Mouse (Mus musculus): Measurements from ENCODE around the gene Man1c1. TPM values are rescaled to one million over a fixed set of nuclear protein-coding genes. Genes with fewer than 3 reads are reported as not detected.

Man1c1 gene
- polyA plus RNA-seq, 1 experiment from 2014 or later: 5.6 TPM

DNA sequence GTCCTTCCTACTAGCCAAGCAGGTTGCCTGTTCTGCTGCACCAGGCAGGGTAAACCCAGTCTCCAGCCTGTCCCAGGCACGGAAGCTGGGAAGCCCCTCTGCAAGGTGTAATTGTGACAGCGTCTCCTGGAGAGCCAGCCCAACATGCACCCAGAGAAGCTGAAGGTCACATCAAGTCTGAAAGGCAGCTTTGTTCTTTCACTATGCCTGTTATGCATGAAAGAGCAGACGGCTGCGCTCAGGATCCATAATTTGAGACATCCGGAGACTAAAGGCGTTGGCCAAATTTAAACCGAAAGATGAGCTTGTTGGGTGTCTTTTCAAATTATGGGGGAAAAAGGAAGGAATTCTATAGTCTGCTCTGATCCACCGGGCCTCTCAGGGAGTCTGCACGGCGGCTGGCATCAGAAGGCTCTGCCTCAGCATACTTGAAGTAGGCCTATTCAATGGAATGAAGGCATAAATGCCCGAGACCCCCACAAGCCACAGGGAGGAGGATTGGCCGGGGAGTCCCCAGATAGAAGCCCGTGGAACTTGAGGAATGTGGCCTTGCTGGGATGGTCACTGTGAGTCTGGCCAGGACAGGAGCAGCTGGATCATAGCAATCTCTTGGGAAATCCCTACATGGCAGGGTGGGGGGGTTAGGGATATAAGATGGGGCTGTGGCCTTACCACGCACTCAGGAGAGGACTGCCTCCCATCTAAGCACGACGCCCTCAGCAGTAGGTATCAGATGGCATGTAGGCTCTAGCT is 40.0 kb upstream of the Man1c1 start:
- no peak overlapping the region for H3K4me3 ChIP-seq (ENCODE audit: low read depth, low read length)
- 65% methylated on average over 16 of the region's 16 CpGs for WGBS
- no peaks in the 10 kb centered on the region for H3K4me1 ChIP-seq (ENCODE audit: control insufficient read depth, insufficient read depth, low read length)
- no peaks in the 10 kb centered on the region for H3K36me3 ChIP-seq (ENCODE audit: control insufficient read depth, insufficient read depth, low read length)
- no peak for ATAC-seq (ENCODE audit: low read depth)
- no peaks in the 10 kb centered on the region for H3K27me3 ChIP-seq (ENCODE audit: control insufficient read depth, insufficient read depth, low read length)
- no peak overlapping the region for H3K27ac ChIP-seq (ENCODE audit: low read depth, low read length)
- H3K4me2 ChIP-seq (ENCODE audit: low read depth, low read length): no peak overlapping the region
- H3K9ac ChIP-seq (replicated peaks; ENCODE audit: low read depth, low read length): no peak overlapping the region
- no peaks in the 10 kb centered on the region for H3K9me3 ChIP-seq (ENCODE audit: control insufficient read depth, low read length)

GRCm38 (mm10) chr4:134741949-134742348 is 37.9 kb upstream of the Man1c1 start:
- H3K4me1 ChIP-seq (ENCODE audit: control insufficient read depth, insufficient read depth, low read length): peaks cover 9% of the 10 kb centered on the region
- no peaks in the 10 kb centered on the region for H3K9me3 ChIP-seq (ENCODE audit: control insufficient read depth, low read length)
- H3K36me3 ChIP-seq (ENCODE audit: control insufficient read depth, insufficient read depth, low read length): no peaks in the 10 kb centered on the region
- no peak overlapping the region for H3K9ac ChIP-seq (replicated peaks; ENCODE audit: low read depth, low read length)
- no peak for ATAC-seq (ENCODE audit: low read depth)
- no peak overlapping the region for H3K4me2 ChIP-seq (ENCODE audit: low read depth, low read length)
- no peak overlapping the region for H3K27ac ChIP-seq (ENCODE audit: low read depth, low read length)
- 82% methylated on average over 8 of the region's 8 CpGs for WGBS
- no peak overlapping the region for H3K4me3 ChIP-seq (ENCODE audit: low read depth, low read length)
- H3K27me3 ChIP-seq (ENCODE audit: control insufficient read depth, insufficient read depth, low read length): no peaks in the 10 kb centered on the region

GRCm38 (mm10) chr4:134740186-134740585 is 36.1 kb upstream of the Man1c1 start:
- no peak for ATAC-seq (ENCODE audit: low read depth)
- WGBS: 95% methylated on average over 4 of the region's 4 CpGs
- H3K9ac ChIP-seq (replicated peaks; ENCODE audit: low read depth, low read length): no peak overlapping the region

GRCm38 (mm10) chr4:134739530-134739929 is 35.4 kb upstream of the Man1c1 start:
- Histone ChIP-seq H3K4me2 (ENCODE audit: low read depth, low read length) (no peak overlapping the region), H3K4me3 (ENCODE audit: low read depth, low read length) (no peak overlapping the region), H3K27ac (ENCODE audit: low read depth, low read length) (no peak overlapping the region), H3K9me3 (ENCODE audit: control insufficient read depth, low read length) (no peaks in the 10 kb centered on the region), H3K4me1 (ENCODE audit: control insufficient read depth, insufficient read depth, low read length) (peaks cover 21% of the 10 kb centered on the region), H3K9ac (replicated peaks; ENCODE audit: low read depth, low read length) (no peak overlapping the region), H3K27me3 (ENCODE audit: control insufficient read depth, insufficient read depth, low read length) (no peaks in the 10 kb centered on the region), H3K36me3 (ENCODE audit: control insufficient read depth, insufficient read depth, low read length) (no peaks in the 10 kb centered on the region)
- 88% methylated on average over 3 of the region's 3 CpGs for WGBS
- no peak for ATAC-seq (ENCODE audit: low read depth)

More at GRCm38 (mm10) chr4:134740186-134740585, 36.1 kb upstream of the Man1c1 start:
- Histone ChIP-seq H3K27me3 (ENCODE audit: control insufficient read depth, insufficient read depth, low read length) (no peaks in the 10 kb centered on the region), H3K4me2 (ENCODE audit: low read depth, low read length) (no peak overlapping the region), H3K4me3 (ENCODE audit: low read depth, low read length) (no peak overlapping the region), H3K27ac (ENCODE audit: low read depth, low read length) (no peak overlapping the region), H3K4me1 (ENCODE audit: control insufficient read depth, insufficient read depth, low read length) (peaks cover 21% of the 10 kb centered on the region), H3K36me3 (ENCODE audit: control insufficient read depth, insufficient read depth, low read length) (no peaks in the 10 kb centered on the region), H3K9me3 (ENCODE audit: control insufficient read depth, low read length) (no peaks in the 10 kb centered on the region)

GRCm38 (mm10) chr4:134737365-134737910 is 33.3 kb upstream of the Man1c1 start:
- Histone ChIP-seq H3K4me3 (ENCODE audit: low read depth, low read length) (no peak overlapping the region), H3K9me3 (ENCODE audit: control insufficient read depth, low read length) (no peaks in the 10 kb centered on the region), H3K4me1 (ENCODE audit: control insufficient read depth, insufficient read depth, low read length) (peaks cover 21% of the 10 kb centered on the region), H3K27me3 (ENCODE audit: control insufficient read depth, insufficient read depth, low read length) (no peaks in the 10 kb centered on the region), H3K27ac (ENCODE audit: low read depth, low read length) (no peak overlapping the region), H3K36me3 (ENCODE audit: control insufficient read depth, insufficient read depth, low read length) (no peaks in the 10 kb centered on the region), H3K9ac (replicated peaks; ENCODE audit: low read depth, low read length) (no peak overlapping the region), H3K4me2 (ENCODE audit: low read depth, low read length) (no peak overlapping the region)
- WGBS: 54% methylated on average over 14 of the region's 14 CpGs
- ATAC-seq (ENCODE audit: low read depth): no peak

DNA sequence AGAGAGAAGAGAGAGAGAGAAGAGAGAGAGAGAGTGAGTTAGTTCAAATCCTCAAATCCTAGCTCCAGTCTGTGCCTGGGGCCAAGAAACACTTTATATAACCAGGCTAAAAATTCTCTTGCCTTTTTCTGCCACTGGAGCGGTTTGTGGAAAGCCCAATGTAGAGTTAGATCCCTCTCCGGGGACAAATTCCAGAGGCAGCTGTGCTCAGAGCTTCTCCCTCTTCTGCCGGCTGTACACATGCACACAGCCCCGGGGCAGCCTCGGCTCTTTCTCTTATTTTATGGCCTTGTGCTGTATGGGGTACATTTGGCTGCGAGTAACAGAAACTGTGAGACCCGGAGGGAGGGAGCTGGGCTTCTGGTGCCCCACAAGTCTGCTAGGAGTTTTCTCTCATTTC is 32.1 kb upstream of the Man1c1 start:
- WGBS: 25% methylated on average over 7 of the region's 7 CpGs
- no peaks in the 10 kb centered on the region for H3K36me3 ChIP-seq (ENCODE audit: control insufficient read depth, insufficient read depth, low read length)
- H3K27me3 ChIP-seq (ENCODE audit: control insufficient read depth, insufficient read depth, low read length): no peaks in the 10 kb centered on the region
- H3K4me2 ChIP-seq (ENCODE audit: low read depth, low read length): no peak overlapping the region
- no peak overlapping the region for H3K9ac ChIP-seq (replicated peaks; ENCODE audit: low read depth, low read length)
- no peak overlapping the region for H3K4me3 ChIP-seq (ENCODE audit: low read depth, low read length)
- H3K27ac ChIP-seq (ENCODE audit: low read depth, low read length): no peak overlapping the region
- peaks cover 21% of the 10 kb centered on the region for H3K4me1 ChIP-seq (ENCODE audit: control insufficient read depth, insufficient read depth, low read length)
- H3K9me3 ChIP-seq (ENCODE audit: control insufficient read depth, low read length): no peaks in the 10 kb centered on the region
- ATAC-seq (ENCODE audit: low read depth): no peak

DNA sequence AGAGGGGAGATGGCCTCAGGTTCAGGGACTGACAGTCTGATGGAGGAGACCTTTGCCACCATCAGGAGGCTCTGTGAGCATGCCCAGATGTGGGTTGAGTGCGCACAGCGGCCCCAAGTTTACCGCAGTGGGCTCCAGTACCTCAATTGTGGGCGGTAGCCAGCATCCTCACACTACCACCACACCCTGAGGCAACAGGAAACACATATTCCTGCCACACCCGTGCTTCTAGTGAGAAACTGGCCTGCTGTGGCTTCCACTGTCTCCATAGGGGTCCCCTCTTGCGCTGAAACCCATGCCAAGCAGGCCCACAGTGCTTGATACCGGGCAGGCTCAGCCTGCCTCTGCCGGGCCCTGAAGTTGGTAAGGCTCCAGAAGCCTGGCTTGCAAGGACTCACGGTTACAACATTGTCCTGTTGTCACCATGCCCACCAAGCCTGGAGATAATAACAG is 30.6 kb upstream of the Man1c1 start:
- H3K9me3 ChIP-seq (ENCODE audit: control insufficient read depth, low read length): no peaks in the 10 kb centered on the region
- no peak overlapping the region for H3K4me2 ChIP-seq (ENCODE audit: low read depth, low read length)
- H3K36me3 ChIP-seq (ENCODE audit: control insufficient read depth, insufficient read depth, low read length): no peaks in the 10 kb centered on the region
- WGBS: 53% methylated on average over 9 of the region's 9 CpGs
- no peaks in the 10 kb centered on the region for H3K27me3 ChIP-seq (ENCODE audit: control insufficient read depth, insufficient read depth, low read length)
- H3K4me1 ChIP-seq (ENCODE audit: control insufficient read depth, insufficient read depth, low read length): peaks cover 21% of the 10 kb centered on the region
- H3K9ac ChIP-seq (replicated peaks; ENCODE audit: low read depth, low read length): no peak overlapping the region
- no peak for ATAC-seq (ENCODE audit: low read depth)
- H3K4me3 ChIP-seq (ENCODE audit: low read depth, low read length): no peak overlapping the region
- H3K27ac ChIP-seq (ENCODE audit: low read depth, low read length): no peak overlapping the region

DNA sequence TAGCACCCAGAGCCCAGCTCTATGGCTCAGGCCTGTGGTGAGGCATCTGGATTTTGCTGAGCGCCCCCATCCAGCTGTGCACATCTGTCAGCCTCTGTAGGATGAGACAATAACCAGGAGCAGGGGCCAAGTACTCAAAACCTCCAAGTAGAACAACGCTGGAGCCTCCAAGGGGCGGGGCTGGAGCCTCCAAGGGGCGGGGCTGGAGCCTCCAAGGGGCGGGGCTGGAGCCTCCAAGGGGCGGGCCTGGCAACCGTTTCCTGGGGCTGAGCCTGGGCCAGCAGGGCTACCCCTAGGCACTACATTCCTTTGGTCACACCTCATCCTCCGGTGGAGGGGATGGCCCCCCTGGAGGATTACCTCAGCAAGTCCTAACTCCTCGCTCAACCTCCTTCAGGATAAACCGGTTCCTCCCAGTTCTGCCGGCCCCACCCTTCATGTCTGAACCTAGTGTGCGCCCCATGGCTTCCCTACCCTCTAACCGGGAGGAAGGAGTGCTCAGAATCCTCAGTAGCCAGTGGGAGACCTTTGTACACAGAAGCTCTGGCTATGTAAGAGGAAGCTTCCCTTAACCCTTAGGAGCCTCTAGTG is 30.0 kb upstream of the Man1c1 start:
- Histone ChIP-seq H3K9me3 (ENCODE audit: control insufficient read depth, low read length) (no peaks in the 10 kb centered on the region), H3K36me3 (ENCODE audit: control insufficient read depth, insufficient read depth, low read length) (no peaks in the 10 kb centered on the region), H3K9ac (replicated peaks; ENCODE audit: low read depth, low read length) (no peak overlapping the region), H3K27ac (ENCODE audit: low read depth, low read length) (no peak overlapping the region), H3K4me1 (ENCODE audit: control insufficient read depth, insufficient read depth, low read length) (peaks cover 21% of the 10 kb centered on the region), H3K27me3 (ENCODE audit: control insufficient read depth, insufficient read depth, low read length) (no peaks in the 10 kb centered on the region), H3K4me3 (ENCODE audit: low read depth, low read length) (no peak overlapping the region), H3K4me2 (ENCODE audit: low read depth, low read length) (no peak overlapping the region)
- no peak for ATAC-seq (ENCODE audit: low read depth)
- WGBS: 11% methylated on average over 13 of the region's 13 CpGs

- Histone ChIP-seq H3K36me3 (ENCODE audit: control insufficient read depth, insufficient read depth, low read length) (no peaks in the 10 kb centered on the region), H3K4me3 (ENCODE audit: low read depth, low read length) (no peak overlapping the region), H3K4me2 (ENCODE audit: low read depth, low read length) (no peak overlapping the region), H3K4me1 (ENCODE audit: control insufficient read depth, insufficient read depth, low read length) (peaks cover 21% of the 10 kb centered on the region), H3K27me3 (ENCODE audit: control insufficient read depth, insufficient read depth, low read length) (no peaks in the 10 kb centered on the region), H3K9ac (replicated peaks; ENCODE audit: low read depth, low read length) (no peak overlapping the region), H3K9me3 (ENCODE audit: control insufficient read depth, low read length) (no peaks in the 10 kb centered on the region), H3K27ac (ENCODE audit: low read depth, low read length) (no peak overlapping the region)
- 65% methylated on average over 9 of the region's 9 CpGs for WGBS
- ATAC-seq (ENCODE audit: low read depth): no peak
Measured at GRCm38 (mm10) chr4:134733371-134733770, 29.3 kb upstream of the Man1c1 start.

Measured in neural tube, embryonic 14.5 days (tissue).